Mouse (Mus musculus) forebrain, postnatal 0 days (tissue): ENCODE results near the gene Soga1. TPM values are rescaled to one million over a fixed set of nuclear protein-coding genes. Genes with fewer than 3 reads are reported as not detected.

Source experiments
- ATAC-seq: fragments of 200-750 bp; cut with Nextera tagmentation; 2 replicates; pipeline ENCODE4 v1.8.0; 2017; ENCODE audit warnings: mild to moderate bottlenecking, moderate library complexity
- DNase-seq: peaks from one replicate; pipeline ENCODE4 v3.0.0-alpha.2; 2015
- H3K27ac ChIP-seq: fragments of 300-500 bp; sonication (generic); 2 replicates; pipeline ENCODE4 v1.5.1; 2014; ENCODE audit warnings: low read depth, mild to moderate bottlenecking, antibody characterized with exemption, low read length, moderate library complexity, mixed read lengths
- H3K27me3 ChIP-seq: fragments of 300-500 bp; sonication (generic); 2 replicates; pipeline ENCODE4 v1.6.1; 2014; ENCODE audit warnings: mild to moderate bottlenecking, low read length, mixed read lengths; ENCODE audit not compliant: insufficient read depth
- H3K36me3 ChIP-seq: fragments of 300-500 bp; sonication (generic); 2 replicates; pipeline ENCODE4 v1.6.1; 2014; ENCODE audit warnings: mild to moderate bottlenecking, moderate library complexity; ENCODE audit not compliant: insufficient read depth
- H3K4me1 ChIP-seq: fragments of 300-500 bp; sonication (generic); 2 replicates; pipeline ENCODE4 v1.6.1; 2014; ENCODE audit warnings: antibody characterized with exemption; ENCODE audit not compliant: insufficient read depth
- H3K4me2 ChIP-seq: fragments of 300-500 bp; sonication (generic); 2 replicates; pipeline ENCODE4 v1.6.1; 2014; ENCODE audit warnings: low read depth, mild to moderate bottlenecking, moderate library complexity
- H3K4me3 ChIP-seq: fragments of 300-500 bp; sonication (generic); 2 replicates; pipeline ENCODE4 v1.5.1; 2014; ENCODE audit warnings: low read depth, low read length, mixed read lengths
- H3K9ac ChIP-seq: fragments of 300-500 bp; sonication (generic); 2 replicates; pipeline ENCODE4 v1.6.1; 2014; ENCODE audit warnings: mild to moderate bottlenecking
- H3K9me3 ChIP-seq: fragments of 300-500 bp; sonication (generic); 2 replicates; pipeline ENCODE4 v1.6.1; 2016; ENCODE audit warnings: low read length
- CTCF ChIP-seq: sonication (generic); IDR thresholded peaks from 2 replicates; pipeline ENCODE4 v1.5.1; 2016; ENCODE audit warnings: antibody characterized with exemption, control low read depth, low read depth
- WGBS: fragments of 180-500 bp; shearing (Covaris S2); extraction: QIAGEN DNeasy Blood & Tissue Kit; methylation state at CpG from one replicate; pipeline ENCODE4 v1.1.7; 2014; 5-methylcytosine and 5-hydroxymethylcytosine counted together
- polyA plus RNA-seq: library from polyadenylated mRNA; unstranded; fragments of >200 nt; fragmentation: Nextera tagmentation; extraction: Ambion mirVana; gene quantifications from 2 replicates; pipeline ENCODE4 v1.2.1, GENCODE M21; 2015
- total RNA-seq: library from RNA; depleted of rRNA; stranded (reverse); fragments of >200 nt; gene quantifications from 2 replicates; pipeline ENCODE4 v1.2.3, GENCODE M21; 2014

The Soga1 gene
- total and polyA plus RNA-seq, 2 experiments from 2014 or later: 3.9 to 93.7 TPM

- 24% methylated on average over 5 of the region's 5 CpGs for WGBS
- peak overlapping the region; percentile 60 for H3K27ac ChIP-seq
- H3K4me2 ChIP-seq: peak overlapping the region; percentile 99
- peak; percentile 52 for ATAC-seq
- H3K4me1 ChIP-seq: peaks cover 4% of the 10 kb centered on the region; the same call in 1 of the 2 replicates
- H3K36me3 ChIP-seq: no peaks in the 10 kb centered on the region
- H3K9ac ChIP-seq: peak overlapping the region; percentile 61
- no peaks in the 10 kb centered on the region for H3K9me3 ChIP-seq
- H3K27me3 ChIP-seq: no peaks in the 10 kb centered on the region
- no peak for TF ChIP-seq CTCF
- no peak for DNase-seq
- peak overlapping the region; percentile 56 for H3K4me3 ChIP-seq
These were observed 71.8 kb downstream of the Soga1 start for GRCm38 (mm10) chr2:157007234-157007596.

- Histone ChIP-seq H3K9ac (peak within 1 kb of the TSS; percentile 61), H3K4me1 (peaks cover 4% of the 10 kb centered on the region; the same call in 1 of the 2 replicates), H3K27ac (peak within 1 kb of the TSS; percentile 60), H3K4me3 (peak within 1 kb of the TSS; percentile 56), H3K9me3 (no peaks in the 10 kb centered on the region), H3K27me3 (no peaks in the 10 kb centered on the region), H3K4me2 (peak within 1 kb of the TSS; percentile 99), H3K36me3 (no peaks in the 10 kb centered on the region)
- whole genome bisulfite sequencing: 2% methylated on average over 55 of the region's 56 CpGs
- no peak for TF ChIP-seq CTCF
- ATAC-seq: peak; percentile 90
- peak; percentile 95 for DNase-seq
These were observed 72.4 kb downstream of the Soga1 start, which contains the start of gene Dsn1 for GRCm38 (mm10) chr2:157006511-157007233. Gene Dsn1 (minus strand): TSS chr2:157007154.

GRCm38 (mm10) chr2:157002321-157002720 is 76.7 kb downstream of the Soga1 start:
- DNase-seq (no peak), ATAC-seq (no peak)
- Histone ChIP-seq H3K27me3 (no peaks in the 10 kb centered on the region), H3K4me2 (no peak overlapping the region), H3K9ac (no peak overlapping the region), H3K9me3 (no peaks in the 10 kb centered on the region), H3K4me3 (no peak overlapping the region), H3K36me3 (0 out of 2 replicates have a peak, but pooled peaks cover 4% of the 10 kb centered on the region), H3K4me1 (peaks cover 2% of the 10 kb centered on the region; the same call in 1 of the 2 replicates), H3K27ac (no peak overlapping the region)
- TF ChIP-seq CTCF: no peak
- 96% methylated on average over 4 of the region's 4 CpGs for WGBS

GRCm38 (mm10) chr2:156998263-156998662 is 80.8 kb downstream of the Soga1 start:
- no peaks in the 10 kb centered on the region for H3K9me3 ChIP-seq
- no peaks in the 10 kb centered on the region for H3K4me1 ChIP-seq
- no peak for ATAC-seq
- H3K27ac ChIP-seq: no peak overlapping the region
- WGBS: 79% methylated on average over 5 of the region's 5 CpGs
- H3K4me2 ChIP-seq: no peak overlapping the region
- H3K27me3 ChIP-seq: no peaks in the 10 kb centered on the region
- H3K36me3 ChIP-seq: 0 out of 2 replicates have a peak, but pooled peaks cover 4% of the 10 kb centered on the region
- DNase-seq: no peak
- no peak overlapping the region for H3K9ac ChIP-seq
- no peak overlapping the region for H3K4me3 ChIP-seq
- TF ChIP-seq CTCF: no peak

GRCm38 (mm10) chr2:156996576-156996975 is 82.5 kb downstream of the Soga1 start:
- Histone ChIP-seq H3K4me1 (no peaks in the 10 kb centered on the region), H3K27ac (no peak overlapping the region), H3K27me3 (no peaks in the 10 kb centered on the region), H3K4me2 (no peak overlapping the region), H3K36me3 (0 out of 2 replicates have a peak, but pooled peaks cover 4% of the 10 kb centered on the region), H3K9ac (no peak overlapping the region), H3K9me3 (no peaks in the 10 kb centered on the region), H3K4me3 (no peak overlapping the region)
- DNase-seq (peak; percentile 78), ATAC-seq (no peak)
- WGBS: 66% methylated on average over 6 of the region's 6 CpGs
- TF ChIP-seq CTCF: peak; percentile 89

GRCm38 (mm10) chr2:156991470-156992319 is 87.4 kb downstream of the Soga1 start, which contains the start of gene Ndrg3:
Gene Ndrg3 (minus strand): TSS chr2:156992056.
- H3K4me1 ChIP-seq: peaks cover 11% of the 10 kb centered on the region
- peak within 1 kb of the TSS; percentile 83 for H3K4me3 ChIP-seq
- no peaks in the 10 kb centered on the region for H3K9me3 ChIP-seq
- peak; percentile 68; the same call in 1 of the 2 replicates for TF ChIP-seq CTCF
- WGBS: under 1% methylated on average over 58 of the region's 66 CpGs
- no peaks in the 10 kb centered on the region for H3K36me3 ChIP-seq
- peak within 1 kb of the TSS; percentile 71 for H3K4me2 ChIP-seq
- H3K27ac ChIP-seq: peak within 1 kb of the TSS; percentile 81
- H3K9ac ChIP-seq: peak within 1 kb of the TSS; percentile 84
- peak; percentile 99 for DNase-seq
- H3K27me3 ChIP-seq: no peaks in the 10 kb centered on the region
- peak; percentile 98 for ATAC-seq
